Mouse (Mus musculus): Measurements from ENCODE around the gene Gm12166. TPM values are rescaled to one million over a fixed set of nuclear protein-coding genes. Genes with fewer than 3 reads are reported as not detected.

Gm12166 gene
- polyA plus RNA-seq, 1 experiment from 2014 or later, result 3.4 TPM

- H3K4me1 ChIP-seq (replicated peaks), result peaks cover 78% of the 10 kb centered on the region
- no peak for ATAC-seq (ENCODE audit: insufficient number of reproducible peaks, low FRiP score)
- peak overlapping the region; percentile 58 for H3K27ac ChIP-seq (ENCODE audit: poor library complexity, severe bottlenecking)
- 66% methylated on average over 8 of the region's 8 CpGs for WGBS
- H3K36me3 ChIP-seq, result peaks cover 58% of the 10 kb centered on the region
- H3K4me2 ChIP-seq, result no peak overlapping the region
- H3K4me3 ChIP-seq, result no peak overlapping the region
- 0 out of 2 replicates have a peak, but pooled peaks cover 7% of the 10 kb centered on the region for H3K9me3 ChIP-seq (replicated peaks)
- H3K27me3 ChIP-seq (replicated peaks), result no peaks in the 10 kb centered on the region
- H3K9ac ChIP-seq, result no peak overlapping the region
Observed at GRCm38 (mm10) chr11:46072466-46073060, 20.4 kb upstream of the Gm12166 start.

DNA sequence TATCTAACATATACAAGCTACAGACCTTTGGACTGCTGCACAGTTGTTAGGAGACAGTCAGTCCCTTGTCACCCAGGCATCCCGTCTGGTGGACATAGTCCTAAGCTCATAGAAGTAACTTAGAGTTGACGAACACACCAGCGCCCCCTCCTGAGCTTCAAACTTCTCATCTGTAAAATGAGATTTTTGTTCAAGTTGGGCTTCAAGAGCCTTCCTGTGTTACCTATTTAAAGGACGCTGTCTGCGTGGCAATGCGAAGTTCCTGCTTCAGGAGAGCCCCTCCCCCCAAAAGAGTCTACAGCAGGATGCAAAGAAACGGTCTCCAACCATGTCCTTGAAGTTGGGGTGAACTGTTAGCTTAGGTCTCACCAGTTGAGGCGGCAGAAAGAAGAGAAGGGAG, 18.7 kb upstream of the Gm12166 start:
- peaks cover 58% of the 10 kb centered on the region for H3K36me3 ChIP-seq
- H3K27ac ChIP-seq (ENCODE audit: poor library complexity, severe bottlenecking), result no peak overlapping the region; the same call in 1 of the 2 replicates
- H3K4me3 ChIP-seq, result no peak overlapping the region
- no peaks in the 10 kb centered on the region for H3K27me3 ChIP-seq (replicated peaks)
- 0 out of 2 replicates have a peak overlapping the region, but pooled peaks have one; percentile 41 for H3K9ac ChIP-seq
- no peak for ATAC-seq (ENCODE audit: insufficient number of reproducible peaks, low FRiP score)
- peaks cover 77% of the 10 kb centered on the region for H3K4me1 ChIP-seq (replicated peaks)
- H3K4me2 ChIP-seq, result no peak overlapping the region
- no peaks in the 10 kb centered on the region for H3K9me3 ChIP-seq (replicated peaks)
- 73% methylated on average over 8 of the region's 8 CpGs for WGBS

DNA sequence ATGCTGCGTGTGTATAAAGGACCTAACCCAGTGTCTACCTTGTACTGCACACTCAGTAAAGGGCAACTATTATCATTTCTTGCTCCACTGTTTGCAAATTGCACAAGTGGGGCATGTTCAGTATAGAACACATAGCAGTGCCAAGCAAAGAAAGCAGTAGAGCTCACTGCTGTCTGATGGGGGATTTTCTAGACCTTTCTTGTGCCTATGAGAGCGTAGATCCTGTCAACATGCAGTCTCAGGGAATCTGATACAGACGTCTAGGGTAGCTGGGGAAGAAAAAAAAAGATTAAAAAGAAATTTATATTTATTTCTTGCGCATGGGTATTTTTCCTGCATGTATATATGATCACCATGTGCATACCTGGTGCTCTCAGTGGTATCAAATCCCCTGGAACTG, 18.0 kb upstream of the Gm12166 start:
- H3K36me3 ChIP-seq, result peaks cover 52% of the 10 kb centered on the region
- H3K27me3 ChIP-seq (replicated peaks), result no peaks in the 10 kb centered on the region
- H3K9me3 ChIP-seq (replicated peaks), result no peaks in the 10 kb centered on the region
- no peak for ATAC-seq (ENCODE audit: insufficient number of reproducible peaks, low FRiP score)
- WGBS, result 77% methylated on average over 4 of the region's 4 CpGs
- peaks cover 77% of the 10 kb centered on the region for H3K4me1 ChIP-seq (replicated peaks)
- peak overlapping the region; percentile 49; the same call in 1 of the 2 replicates for H3K9ac ChIP-seq
- H3K4me2 ChIP-seq, result 0 out of 2 replicates have a peak overlapping the region, but pooled peaks have one; percentile 16
- H3K27ac ChIP-seq (ENCODE audit: poor library complexity, severe bottlenecking), result peak overlapping the region; percentile 94
- H3K4me3 ChIP-seq, result no peak overlapping the region

DNA sequence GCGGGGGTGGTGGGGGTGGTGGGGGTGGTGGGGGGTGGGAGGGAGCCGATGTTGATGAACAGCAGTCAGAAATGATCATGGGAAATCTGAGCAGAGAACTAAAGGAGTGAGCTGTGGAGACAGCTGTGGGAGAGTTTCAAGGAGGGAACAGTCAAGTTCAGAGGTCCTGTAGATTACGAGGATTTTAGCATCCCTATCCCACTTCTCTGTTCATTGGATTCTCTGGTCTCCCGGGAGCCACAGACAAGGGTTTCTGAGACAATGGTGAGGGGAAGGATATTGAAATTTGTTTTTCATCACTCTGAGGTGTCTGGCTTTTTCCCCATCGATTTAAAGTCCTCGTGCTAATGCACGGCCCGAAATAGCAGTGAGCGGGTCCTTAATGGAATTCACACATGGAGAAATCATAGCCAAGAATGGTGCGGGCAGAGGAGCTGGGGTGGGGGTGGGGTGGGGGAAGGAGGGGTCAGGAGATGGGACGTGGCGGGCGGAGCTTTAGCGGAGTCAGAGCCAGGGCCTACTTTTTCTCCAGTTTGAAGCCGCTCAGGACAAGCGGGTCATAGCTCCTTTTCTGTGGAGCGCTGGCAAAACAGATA, 17.4 kb upstream of the Gm12166 start:
- no peak for ATAC-seq (ENCODE audit: insufficient number of reproducible peaks, low FRiP score)
- H3K4me2 ChIP-seq, result peak overlapping the region; percentile 16; the same call in 1 of the 2 replicates
- H3K4me1 ChIP-seq (replicated peaks), result peaks cover 81% of the 10 kb centered on the region
- 21% methylated on average over 17 of the region's 17 CpGs for WGBS
- peak overlapping the region; percentile 49 for H3K9ac ChIP-seq
- peaks cover 52% of the 10 kb centered on the region for H3K36me3 ChIP-seq
- no peak overlapping the region for H3K4me3 ChIP-seq
- H3K27me3 ChIP-seq (replicated peaks), result no peaks in the 10 kb centered on the region
- no peaks in the 10 kb centered on the region for H3K9me3 ChIP-seq (replicated peaks)
- H3K27ac ChIP-seq (ENCODE audit: poor library complexity, severe bottlenecking), result peak overlapping the region; percentile 94

GRCm38 (mm10) chr11:46068756-46069407, 16.8 kb upstream of the Gm12166 start:
- no peaks in the 10 kb centered on the region for H3K27me3 ChIP-seq (replicated peaks)
- no peaks in the 10 kb centered on the region for H3K9me3 ChIP-seq (replicated peaks)
- ATAC-seq (ENCODE audit: insufficient number of reproducible peaks, low FRiP score), result no peak
- H3K27ac ChIP-seq (ENCODE audit: poor library complexity, severe bottlenecking), result peak overlapping the region; percentile 94
- H3K9ac ChIP-seq, result peak overlapping the region; percentile 49
- WGBS, result 22% methylated on average over 12 of the region's 12 CpGs
- H3K4me1 ChIP-seq (replicated peaks), result peaks cover 86% of the 10 kb centered on the region
- no peak overlapping the region for H3K4me3 ChIP-seq
- peak overlapping the region; percentile 16; the same call in 1 of the 2 replicates for H3K4me2 ChIP-seq
- H3K36me3 ChIP-seq, result peaks cover 52% of the 10 kb centered on the region

DNA sequence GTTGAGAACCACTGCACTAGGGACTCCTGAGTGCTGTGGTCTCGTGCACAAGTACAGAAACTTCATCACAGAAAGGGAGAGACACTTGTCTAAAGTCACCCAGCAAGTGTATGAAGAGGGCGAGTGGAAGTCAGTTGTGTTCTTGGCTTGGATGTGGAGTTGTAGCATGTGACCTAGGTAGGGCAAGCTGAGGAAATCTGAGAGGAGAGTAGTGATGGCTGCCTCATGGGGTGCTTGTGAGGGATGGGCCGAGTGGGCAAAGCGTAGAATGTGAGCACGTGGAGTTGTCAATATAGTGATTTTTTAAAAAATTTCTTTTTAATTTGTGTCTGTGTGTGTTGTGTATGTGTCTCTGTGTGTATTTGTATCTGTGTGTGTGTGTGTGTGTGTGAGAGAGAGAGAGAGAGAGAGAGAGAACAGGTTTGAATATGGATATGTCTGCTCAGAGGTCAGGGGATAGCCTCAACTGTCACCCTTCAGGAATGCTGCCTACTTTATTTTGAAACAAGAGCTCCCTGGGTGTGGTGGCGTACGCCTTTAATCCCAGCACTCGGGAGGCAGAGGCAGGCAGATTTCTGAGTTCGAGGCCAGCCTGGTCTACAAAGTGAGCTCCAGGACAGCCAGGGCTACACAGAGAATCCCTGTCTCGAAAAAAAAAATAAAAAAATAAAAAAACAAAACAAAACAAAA, 15.4 kb upstream of the Gm12166 start:
- WGBS, result 86% methylated on average over 10 of the region's 10 CpGs
- peaks cover 48% of the 10 kb centered on the region for H3K36me3 ChIP-seq
- no peak overlapping the region for H3K4me3 ChIP-seq
- H3K9me3 ChIP-seq (replicated peaks), result no peaks in the 10 kb centered on the region
- H3K9ac ChIP-seq, result no peak overlapping the region; the same call in 1 of the 2 replicates
- H3K4me2 ChIP-seq, result no peak overlapping the region
- peaks cover 85% of the 10 kb centered on the region for H3K4me1 ChIP-seq (replicated peaks)
- no peak for ATAC-seq (ENCODE audit: insufficient number of reproducible peaks, low FRiP score)
- no peaks in the 10 kb centered on the region for H3K27me3 ChIP-seq (replicated peaks)
- peak overlapping the region; percentile 74 for H3K27ac ChIP-seq (ENCODE audit: poor library complexity, severe bottlenecking)

DNA sequence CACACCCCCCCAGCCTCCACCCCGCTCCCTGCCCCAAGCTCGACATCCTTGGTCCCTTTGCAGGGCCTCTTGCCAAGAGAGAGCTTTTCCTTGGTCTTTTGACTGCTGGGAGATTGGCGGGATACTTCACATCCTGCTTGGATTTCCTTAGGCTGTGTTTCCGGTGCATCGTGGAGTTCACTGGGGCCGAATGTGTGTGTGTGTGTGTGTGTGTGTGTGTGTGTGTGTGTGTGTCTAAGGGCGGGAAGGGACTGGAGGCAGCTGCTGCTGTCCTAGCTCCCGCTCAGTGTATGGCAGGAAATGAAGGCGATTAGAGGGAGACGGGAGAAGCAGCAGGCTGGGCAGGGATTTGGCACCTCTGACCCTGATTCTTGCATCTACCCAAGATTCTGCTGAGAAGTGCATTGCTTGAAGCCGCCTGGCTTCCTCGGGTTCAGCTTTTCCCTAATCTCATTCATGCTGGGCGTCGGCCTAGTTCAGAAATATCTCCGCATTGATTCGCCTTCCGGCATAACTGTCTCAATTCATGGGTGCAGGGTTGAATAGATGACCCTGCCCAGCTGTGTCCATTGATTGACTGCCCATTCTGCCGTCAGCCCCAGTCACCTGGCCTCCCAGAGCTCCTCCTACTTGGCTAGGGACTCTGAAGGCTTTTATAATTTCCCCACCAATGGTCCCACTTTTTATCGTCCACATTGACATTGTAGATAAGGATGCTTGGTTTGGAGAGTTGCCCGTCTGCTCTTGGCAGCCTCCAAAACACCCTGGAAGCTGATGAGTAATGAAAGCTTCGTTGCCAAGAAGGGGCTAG, 13.3 kb upstream of the Gm12166 start:
- Histone ChIP-seq H3K27me3 (replicated peaks) (no peaks in the 10 kb centered on the region), H3K27ac (ENCODE audit: poor library complexity, severe bottlenecking) (peak overlapping the region; percentile 74), H3K9ac (0 out of 2 replicates have a peak overlapping the region, but pooled peaks have one; percentile 6), H3K36me3 (peaks cover 53% of the 10 kb centered on the region), H3K4me1 (replicated peaks) (peaks cover 85% of the 10 kb centered on the region), H3K4me2 (peak overlapping the region; percentile 20; the same call in 1 of the 2 replicates), H3K9me3 (replicated peaks) (no peaks in the 10 kb centered on the region), H3K4me3 (no peak overlapping the region)
- ATAC-seq (ENCODE audit: insufficient number of reproducible peaks, low FRiP score), result peak; percentile 87
- WGBS, result 29% methylated on average over 21 of the region's 21 CpGs

GRCm38 (mm10) chr11:46064767-46065166, 12.6 kb upstream of the Gm12166 start:
- 50% methylated on average over 8 of the region's 8 CpGs for WGBS
- Histone ChIP-seq H3K9ac (peak overlapping the region; percentile 6), H3K4me3 (no peak overlapping the region), H3K4me2 (peak overlapping the region; percentile 20; the same call in 1 of the 2 replicates), H3K4me1 (replicated peaks) (peaks cover 85% of the 10 kb centered on the region), H3K27ac (ENCODE audit: poor library complexity, severe bottlenecking) (peak overlapping the region; percentile 74), H3K36me3 (peaks cover 53% of the 10 kb centered on the region), H3K9me3 (replicated peaks) (no peaks in the 10 kb centered on the region), H3K27me3 (replicated peaks) (no peaks in the 10 kb centered on the region)
- peak; percentile 16; the same call in 1 of the 2 replicates for ATAC-seq (ENCODE audit: insufficient number of reproducible peaks, low FRiP score)

DNA sequence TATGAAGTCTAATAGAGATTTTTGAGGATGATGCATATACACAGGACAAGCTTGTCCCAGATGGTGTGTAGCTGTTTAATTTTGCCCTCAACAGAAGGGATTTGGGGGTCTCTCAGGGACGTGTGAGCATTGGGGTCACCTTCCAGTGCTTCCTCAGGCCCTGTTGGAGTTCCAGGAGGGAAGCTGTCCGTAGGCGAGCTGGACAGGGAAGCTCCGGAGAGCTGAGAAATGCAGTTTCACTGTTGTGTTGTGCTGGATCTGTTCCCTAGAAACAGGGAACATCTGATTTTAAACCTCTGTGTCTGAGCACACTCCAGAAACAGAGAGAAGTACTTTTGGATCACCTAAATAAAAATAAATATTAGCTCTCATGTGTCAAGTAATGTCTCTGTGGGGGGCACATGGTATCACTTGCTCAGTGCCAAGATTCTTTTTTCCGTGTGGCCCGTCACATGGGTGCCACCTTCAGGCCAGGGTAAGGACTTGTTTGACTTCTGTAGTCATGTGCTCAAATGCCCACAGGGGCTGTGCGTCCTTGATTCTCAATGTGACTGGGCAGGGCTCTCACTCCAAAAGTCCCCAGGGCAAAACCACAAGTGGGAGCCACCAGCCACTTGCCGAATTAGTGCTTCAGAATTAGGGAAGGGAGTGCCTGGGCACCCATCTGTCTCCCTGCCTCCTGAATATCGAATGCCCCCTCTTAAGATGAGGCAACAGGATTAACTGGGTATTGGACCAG, 11.0 kb upstream of the Gm12166 start:
- WGBS, result 38% methylated on average over 9 of the region's 9 CpGs
- peaks cover 73% of the 10 kb centered on the region for H3K4me1 ChIP-seq (replicated peaks)

GRCm38 (mm10) chr11:46062569-46062968, 10.4 kb upstream of the Gm12166 start:
- H3K9me3 ChIP-seq (replicated peaks), result no peaks in the 10 kb centered on the region
- no peak overlapping the region for H3K4me3 ChIP-seq
- no peak overlapping the region for H3K4me2 ChIP-seq
- WGBS, result 52% methylated on average over 4 of the region's 4 CpGs
- H3K9ac ChIP-seq, result peak overlapping the region; percentile 30; the same call in 1 of the 2 replicates
- peaks cover 48% of the 10 kb centered on the region for H3K36me3 ChIP-seq
- ATAC-seq (ENCODE audit: insufficient number of reproducible peaks, low FRiP score), result no peak
- H3K27ac ChIP-seq (ENCODE audit: poor library complexity, severe bottlenecking), result no peak overlapping the region
- peaks cover 76% of the 10 kb centered on the region for H3K4me1 ChIP-seq (replicated peaks)
- no peaks in the 10 kb centered on the region for H3K27me3 ChIP-seq (replicated peaks)

More for the DNA sequence above, 11.0 kb upstream of the Gm12166 start:
- Histone ChIP-seq H3K4me3 (no peak overlapping the region), H3K36me3 (peaks cover 49% of the 10 kb centered on the region), H3K27ac (ENCODE audit: poor library complexity, severe bottlenecking) (peak overlapping the region; percentile 78), H3K27me3 (replicated peaks) (no peaks in the 10 kb centered on the region), H3K4me2 (0 out of 2 replicates have a peak overlapping the region, but pooled peaks have one; percentile 27), H3K9ac (peak overlapping the region; percentile 55; the same call in 1 of the 2 replicates), H3K9me3 (replicated peaks) (no peaks in the 10 kb centered on the region)
- no peak for ATAC-seq (ENCODE audit: insufficient number of reproducible peaks, low FRiP score)
